ENCODE assay signal across 9 mouse cellular contexts in the genomic region with DNA sequence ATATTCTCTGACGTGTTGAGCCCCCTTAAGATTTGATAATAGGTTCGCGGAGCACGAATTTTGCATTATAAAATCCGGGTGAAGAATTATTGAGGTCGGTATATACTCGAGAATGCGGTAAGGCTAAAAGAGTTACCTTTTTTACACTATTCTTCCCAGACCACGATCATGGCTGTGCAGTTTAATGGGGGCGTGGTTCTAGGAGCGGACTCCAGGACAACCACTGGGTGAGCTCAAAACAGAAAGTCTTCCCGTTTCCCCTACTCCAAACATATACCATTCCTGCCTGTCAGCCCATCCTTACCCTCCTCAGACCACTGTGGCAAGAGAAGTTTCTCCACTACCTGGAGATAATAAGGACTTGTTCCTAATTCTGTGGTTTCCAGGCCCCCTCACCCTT. TPM values are rescaled to one million over a fixed set of nuclear protein-coding genes. Genes with fewer than 3 reads are reported as not detected.
DNase-seq lines count a peak whose midpoint lies in the region; ATAC-seq and TF ChIP-seq lines count a peak whose summit lies in the region.
"Had no signal": no experiment of that assay in that cellular context is flagged by ENCODE, and none has a peak within 500 bp of the region (broad histone marks: within the 10 kb centered on the region; RNA-seq: fewer than 3 reads in every experiment).

No protein-coding gene starts in this region.

- H3K4me1 ChIP-seq in heart, embryonic 15.5 days (replicated peaks) = peaks cover 10% of the 10 kb centered on the region
- H3K4me1 ChIP-seq in heart, postnatal 0 days (ENCODE audit: control insufficient read depth, insufficient read depth) = no peaks in the 10 kb centered on the region
- H3K4me1 ChIP-seq in midbrain, embryonic 10.5 days = peaks cover 13% of the 10 kb centered on the region

- WGBS in heart, embryonic 15.5 days = under 1% methylated on average over 12 of the region's 12 CpGs
- WGBS in heart, postnatal 0 days = 1% methylated on average over 12 of the region's 12 CpGs
- WGBS in midbrain, embryonic 10.5 days = 3% methylated on average over 12 of the region's 12 CpGs

- peak overlapping the region; percentile 80 for H3K9ac ChIP-seq in heart, embryonic 15.5 days
- H3K9ac ChIP-seq in heart, postnatal 0 days (replicated peaks; ENCODE audit: low read depth, low read length) = peak overlapping the region; percentile 73

- peak overlapping the region; percentile 79 for H3K4me2 ChIP-seq in heart, embryonic 15.5 days
- peak overlapping the region; percentile 72 for H3K4me2 ChIP-seq in heart, postnatal 0 days (ENCODE audit: low read depth, low read length)

- no peak for ATAC-seq in heart, embryonic 15.5 days (replicated peaks; ENCODE audit: insufficient number of reproducible peaks, insufficient read depth, low FRiP score, low read depth)
- 0 out of 2 replicates have a peak, but pooled peaks have one; percentile 37 for ATAC-seq in heart, postnatal 0 days (ENCODE audit: insufficient read depth, low read depth)

- peak overlapping the region; percentile 83 for H3K4me3 ChIP-seq in heart, embryonic 15.5 days
- H3K4me3 ChIP-seq in heart, postnatal 0 days (ENCODE audit: low read depth, low read length) = peak overlapping the region; percentile 62
- peak overlapping the region; percentile 80 for H3K4me3 ChIP-seq in midbrain, embryonic 10.5 days

- no peak for TF ChIP-seq CTCF in heart, postnatal 0 days (IDR thresholded peaks at IDR 0.05; ENCODE audit: low read depth)

- 0 out of 2 replicates have a peak overlapping the region, but pooled peaks have one; percentile 56 for H3K27ac ChIP-seq in heart, embryonic 15.5 days
- no peak overlapping the region; the same call in 1 of the 2 replicates for H3K27ac ChIP-seq in heart, postnatal 0 days (ENCODE audit: low read depth)
- peak overlapping the region; percentile 88 for H3K27ac ChIP-seq in midbrain, embryonic 10.5 days (replicated peaks)

- H3K27me3 ChIP-seq in heart, embryonic 15.5 days = no peaks in the 10 kb centered on the region
- no peaks in the 10 kb centered on the region for H3K27me3 ChIP-seq in heart, postnatal 0 days (ENCODE audit: control insufficient read depth, insufficient read depth, low read length)
- H3K27me3 ChIP-seq in midbrain, embryonic 10.5 days (ENCODE audit: low read depth, poor library complexity, severe bottlenecking) = peaks cover 2% of the 10 kb centered on the region; the same call in 1 of the 2 replicates

- no peaks in the 10 kb centered on the region for H3K9me3 ChIP-seq in heart, embryonic 15.5 days (replicated peaks)
- H3K9me3 ChIP-seq in heart, postnatal 0 days (replicated peaks; ENCODE audit: control insufficient read depth, low read length) = no peaks in the 10 kb centered on the region
- H3K9me3 ChIP-seq in midbrain, embryonic 10.5 days (replicated peaks) = no peaks in the 10 kb centered on the region

- no peak for DNase-seq in heart, adult 18-20 months
- peak; percentile 9 for DNase-seq in Muller cell, postnatal 12 days (ENCODE audit: inconsistent ontology term)
- DNase-seq in heart, postnatal 0 days (ENCODE audit: low spot score) = no peak
- DNase-seq in midbrain, embryonic 10.5 days (ENCODE audit: low spot score) = no peak
- no peak for DNase-seq in cerebellum, postnatal 25 days
- DNase-seq in B cell, adult 2 months = no peak
- no peak for DNase-seq in spleen, postnatal 4 days (ENCODE audit: low spot score in 2 of 2)

- peaks cover 24% of the 10 kb centered on the region for H3K36me3 ChIP-seq in heart, embryonic 15.5 days
- H3K36me3 ChIP-seq in heart, postnatal 0 days (replicated peaks; ENCODE audit: control insufficient read depth, insufficient read depth, low read length) = peaks cover 24% of the 10 kb centered on the region
- peaks cover 36% of the 10 kb centered on the region for H3K36me3 ChIP-seq in midbrain, embryonic 10.5 days

- no peak for TF ChIP-seq EP300 in heart, postnatal 0 days (IDR thresholded peaks at IDR 0.05; ENCODE audit: low read depth)

RNA-seq across cellular contexts. Expression of a gene that starts 0.6 kb away (rescaled TPM):
- polyA plus RNA-seq in heart, embryonic 15.5 days (2015; fragmentation: Nextera tagmentation; extraction: Ambion mirVana) = 509 and 590 TPM in 2 replicates
- total RNA-seq in heart, adult 18-20 months (2021) = 100 to 1,000 TPM; 226 to 256 TPM
- 474 and 521 TPM in 2 replicates for total RNA-seq in heart, postnatal 0 days (2014; rRNA removed; ENCODE audit: low replicate concordance)
- 640 and 644 TPM in 2 replicates for polyA plus RNA-seq in heart, postnatal 0 days (2015; fragmentation: Nextera tagmentation; extraction: Ambion mirVana)
- 1,085 and 1,129 TPM in 2 replicates for polyA plus RNA-seq in midbrain, embryonic 10.5 days (2016; fragmentation: Nextera tagmentation; extraction: Ambion mirVana)

RNA-seq across cellular contexts. Expression of a gene that starts 6.7 kb away (rescaled TPM):
- polyA plus RNA-seq in heart, embryonic 15.5 days (2015; fragmentation: Nextera tagmentation; extraction: Ambion mirVana) = 0.42 TPM in 1 of 2 replicates, not detected in the other
- total RNA-seq in heart, adult 18-20 months (2021) = not detected
- total RNA-seq in heart, postnatal 0 days (2014; rRNA removed; ENCODE audit: low replicate concordance) = not detected in 2 replicates
- 0.34 TPM in 1 of 2 replicates, not detected in the other for polyA plus RNA-seq in heart, postnatal 0 days (2015; fragmentation: Nextera tagmentation; extraction: Ambion mirVana)
- polyA plus RNA-seq in midbrain, embryonic 10.5 days (2016; fragmentation: Nextera tagmentation; extraction: Ambion mirVana) = 0.15 and 0.25 TPM in 2 replicates

RNA-seq across cellular contexts. Expression of a gene that starts 7.0 kb away (rescaled TPM):
- not detected in 2 replicates for polyA plus RNA-seq in heart, embryonic 15.5 days (2015; fragmentation: Nextera tagmentation; extraction: Ambion mirVana)
- not detected for total RNA-seq in heart, adult 18-20 months (2021)
- total RNA-seq in heart, postnatal 0 days (2014; rRNA removed; ENCODE audit: low replicate concordance) = not detected in 2 replicates
- polyA plus RNA-seq in heart, postnatal 0 days (2015; fragmentation: Nextera tagmentation; extraction: Ambion mirVana) = not detected in 2 replicates
- polyA plus RNA-seq in midbrain, embryonic 10.5 days (2016; fragmentation: Nextera tagmentation; extraction: Ambion mirVana) = not detected in 2 replicates
- total RNA-seq: adrenal gland, postnatal 10 days had no signal

RNA-seq across cellular contexts. Expression of a gene that starts 11.3 kb away (rescaled TPM):
- 0.19 and 0.37 TPM in 2 replicates for polyA plus RNA-seq in heart, embryonic 15.5 days (2015; fragmentation: Nextera tagmentation; extraction: Ambion mirVana)
- not detected for total RNA-seq in heart, adult 18-20 months (2021)
- total RNA-seq in heart, postnatal 0 days (2014; rRNA removed; ENCODE audit: low replicate concordance) = not detected in 2 replicates
- polyA plus RNA-seq in heart, postnatal 0 days (2015; fragmentation: Nextera tagmentation; extraction: Ambion mirVana) = 0.18 and 0.55 TPM in 2 replicates
- not detected in 2 replicates for polyA plus RNA-seq in midbrain, embryonic 10.5 days (2016; fragmentation: Nextera tagmentation; extraction: Ambion mirVana)

RNA-seq across cellular contexts. Expression of a gene that starts 14.1 kb away (rescaled TPM):
- 10.4 and 11.7 TPM in 2 replicates for polyA plus RNA-seq in heart, embryonic 15.5 days (2015; fragmentation: Nextera tagmentation; extraction: Ambion mirVana)
- 1 to 10 TPM; 5.9 to 6.1 TPM for total RNA-seq in heart, adult 18-20 months (2021)
- total RNA-seq in heart, postnatal 0 days (2014; rRNA removed; ENCODE audit: low replicate concordance) = 14.5 and 18.5 TPM in 2 replicates
- 5.4 and 6.8 TPM in 2 replicates for polyA plus RNA-seq in heart, postnatal 0 days (2015; fragmentation: Nextera tagmentation; extraction: Ambion mirVana)
- 3.5 and 4.1 TPM in 2 replicates for polyA plus RNA-seq in midbrain, embryonic 10.5 days (2016; fragmentation: Nextera tagmentation; extraction: Ambion mirVana)
